Mouse (Mus musculus) kidney, adult 9 months (tissue): ENCODE measurements around the gene Ercc2.

ENCODE experiments used
- DNase-seq: peaks from one replicate; pipeline ENCODE4 v3.0.0; 2022

Ercc2 gene

DNA sequence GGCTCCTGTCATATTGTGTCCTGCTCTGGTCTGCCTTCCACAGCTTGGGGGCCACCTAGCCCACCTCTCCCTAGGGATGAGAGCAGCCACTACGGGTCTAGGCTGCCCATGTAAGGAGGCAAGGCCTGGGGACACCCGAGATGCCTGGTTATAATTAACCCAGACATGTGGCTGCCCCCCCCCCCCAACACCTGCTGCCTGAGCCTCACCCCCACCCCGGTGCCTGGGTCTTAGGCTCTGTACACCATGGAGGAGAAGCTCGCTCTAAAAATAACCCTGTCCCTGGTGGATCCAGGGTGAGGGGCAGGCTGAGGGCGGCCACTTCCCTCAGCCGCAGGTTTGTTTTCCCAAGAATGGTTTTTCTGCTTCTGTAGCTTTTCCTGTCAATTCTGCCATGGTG is 27.9 kb downstream of the Ercc2 start:
- DNase-seq, result no peak

DNA sequence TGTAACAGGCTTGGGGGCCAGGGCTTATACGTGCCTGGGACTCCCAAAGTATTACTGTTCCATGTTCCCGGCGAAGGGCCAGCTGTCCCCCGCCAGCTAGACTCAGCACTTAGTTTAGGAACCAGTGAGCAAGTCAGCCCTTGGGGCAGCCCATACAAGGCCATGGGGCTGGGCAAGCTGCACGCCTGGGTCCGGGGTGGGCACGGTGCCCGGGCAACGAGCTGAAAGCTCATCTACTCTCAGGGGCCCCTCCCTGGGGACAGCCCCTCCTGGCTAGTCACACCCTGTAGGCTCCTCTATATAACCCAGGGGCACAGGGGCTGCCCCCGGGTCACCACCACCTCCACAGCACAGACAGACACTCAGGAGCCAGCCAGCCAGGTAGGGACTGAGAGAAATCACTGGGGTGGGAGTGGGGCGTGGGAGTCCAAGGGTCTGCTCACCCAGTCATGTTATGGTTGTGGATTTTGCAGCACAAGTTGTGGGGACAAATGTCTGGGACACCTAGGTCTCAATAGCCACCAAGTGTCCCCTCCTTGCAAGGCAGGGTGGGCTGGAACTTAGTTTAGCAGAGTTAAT is 29.0 kb downstream of the Ercc2 start:
- DNase-seq, result no peak

DNA sequence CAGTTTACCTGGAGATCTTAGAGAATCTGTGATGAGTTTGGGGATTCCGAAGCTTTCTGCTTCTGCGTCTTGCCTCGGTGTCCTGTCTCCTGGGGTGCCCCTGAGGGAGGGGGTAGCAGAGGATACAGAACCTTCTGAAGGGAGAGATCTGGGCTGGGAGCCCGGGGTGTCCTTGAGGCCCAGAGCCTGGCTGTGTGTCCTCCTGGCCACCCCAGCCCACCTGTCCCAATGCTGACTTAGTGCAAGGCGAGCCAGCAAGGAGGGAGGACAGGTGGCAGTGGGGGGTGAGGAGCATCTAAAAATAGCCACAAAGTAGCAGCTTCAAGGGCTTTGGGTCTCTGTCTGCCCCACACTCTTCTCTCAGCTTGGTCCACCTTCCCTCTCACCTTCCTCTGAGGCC is 30.0 kb downstream of the Ercc2 start:
- DNase-seq, result no peak

DNA sequence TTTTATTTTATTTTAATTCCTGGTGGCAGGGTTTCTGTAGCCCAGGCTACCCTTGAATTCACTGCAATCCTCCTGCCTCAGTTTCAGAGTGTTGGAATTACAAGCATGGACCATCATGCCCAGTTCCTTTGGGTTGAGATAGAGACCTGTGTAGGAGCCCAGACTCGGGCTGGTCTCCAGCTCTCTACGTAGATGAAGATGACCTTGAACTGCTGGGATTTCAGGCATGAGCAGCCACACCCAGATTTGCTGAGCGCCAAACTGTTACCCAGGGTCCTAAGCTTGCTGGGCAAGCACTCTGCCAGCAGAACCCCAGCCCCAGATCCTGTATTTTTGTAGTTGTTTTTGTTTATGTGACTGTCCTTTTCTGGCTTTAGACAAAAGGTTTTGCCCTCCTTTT is 31.7 kb downstream of the Ercc2 start:
- no peak for DNase-seq

DNA sequence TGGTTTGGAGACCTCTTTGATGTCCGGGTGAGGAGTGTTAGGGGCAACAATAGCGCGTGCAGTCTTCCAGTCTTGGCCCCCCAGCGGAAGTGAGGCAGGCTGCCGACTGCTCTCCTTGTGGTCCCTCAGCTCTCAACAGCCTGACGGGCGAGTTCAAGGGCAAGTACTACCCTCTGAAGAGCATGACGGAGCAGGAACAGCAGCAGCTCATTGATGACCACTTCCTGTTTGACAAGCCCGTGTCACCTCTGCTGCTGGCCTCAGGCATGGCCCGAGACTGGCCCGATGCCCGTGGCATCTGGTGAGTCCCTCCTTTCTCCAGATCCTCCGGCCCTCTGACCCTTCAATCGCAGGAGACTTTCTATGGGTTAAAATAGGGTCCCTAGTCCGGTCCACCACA is 34.8 kb downstream of the Ercc2 start:
- no peak for DNase-seq

DNA sequence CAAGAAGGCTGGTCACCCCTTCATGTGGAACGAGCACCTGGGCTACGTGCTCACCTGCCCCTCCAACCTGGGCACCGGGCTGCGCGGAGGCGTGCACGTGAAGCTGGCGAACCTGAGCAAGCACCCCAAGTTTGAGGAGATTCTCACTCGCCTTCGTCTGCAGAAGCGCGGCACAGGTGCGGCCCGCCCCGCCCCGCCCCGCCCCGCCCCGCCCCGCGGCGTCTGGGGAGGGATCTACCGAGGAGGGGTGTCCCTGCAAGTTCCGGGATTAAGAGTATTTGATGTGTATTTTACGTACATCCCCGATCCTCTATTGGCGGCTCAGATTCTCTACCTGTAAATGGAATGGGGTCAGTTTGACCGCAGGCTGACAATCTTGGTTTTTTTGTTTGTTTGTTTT is 38.3 kb downstream of the Ercc2 start:
- DNase-seq, result no peak

DNA sequence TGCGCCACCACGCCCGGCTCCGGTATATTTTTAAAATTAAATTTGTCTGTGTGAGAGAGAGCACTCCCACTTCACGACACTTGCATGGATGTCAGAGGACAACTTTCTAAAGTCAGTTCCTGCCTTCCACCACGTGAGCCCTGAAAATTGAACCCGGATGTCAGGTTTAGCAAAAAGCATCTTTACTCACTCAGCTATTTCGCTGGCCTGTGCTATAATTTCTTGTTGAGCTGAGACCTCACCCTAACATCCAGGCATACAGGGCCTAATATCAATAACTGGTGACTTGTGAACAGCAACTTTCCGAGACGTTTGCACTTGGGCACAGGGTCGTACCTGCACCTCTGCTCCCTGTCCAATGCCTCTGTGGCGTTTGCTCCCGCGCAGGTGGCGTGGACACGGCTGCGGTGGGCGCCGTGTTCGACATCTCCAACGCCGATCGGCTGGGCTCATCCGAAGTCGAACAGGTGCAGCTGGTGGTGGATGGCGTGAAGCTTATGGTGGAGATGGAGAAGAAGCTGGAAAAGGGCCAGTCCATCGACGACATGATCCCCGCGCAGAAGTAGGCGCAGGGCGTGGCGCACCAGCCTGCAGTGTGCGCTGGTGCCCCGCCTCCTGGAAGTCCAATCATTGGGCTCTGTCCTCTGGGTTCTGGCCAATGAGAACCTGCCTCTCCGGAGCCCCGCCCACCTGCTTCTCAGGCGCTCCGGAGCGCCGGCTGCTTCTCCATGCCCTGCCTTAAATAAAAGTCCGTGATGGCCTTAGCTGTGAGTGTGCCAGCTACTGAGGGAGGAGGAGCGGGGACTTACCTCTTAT is 39.2 kb downstream of the Ercc2 start:
- peak; percentile 90 for DNase-seq

DNA sequence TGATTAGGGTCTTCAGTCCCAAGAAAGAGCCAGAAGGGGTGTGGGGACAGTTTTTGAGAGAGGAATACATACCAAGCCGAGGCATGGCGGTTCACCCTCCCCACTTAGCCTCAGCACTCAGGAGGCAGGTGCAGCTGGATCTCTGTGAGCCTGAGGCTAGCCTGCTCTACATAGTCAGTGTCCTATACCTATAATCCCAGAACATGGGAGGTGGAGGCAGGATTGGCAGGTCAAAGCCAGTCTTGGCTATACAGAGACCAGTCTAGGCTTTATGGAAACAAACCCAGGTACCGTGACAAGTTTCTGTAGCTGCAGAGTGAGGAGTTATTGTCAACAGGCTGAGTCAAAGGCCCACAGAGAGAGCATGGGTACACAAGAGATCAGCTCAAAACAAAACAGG is 41.3 kb downstream of the Ercc2 start:
- no peak for DNase-seq

DNA sequence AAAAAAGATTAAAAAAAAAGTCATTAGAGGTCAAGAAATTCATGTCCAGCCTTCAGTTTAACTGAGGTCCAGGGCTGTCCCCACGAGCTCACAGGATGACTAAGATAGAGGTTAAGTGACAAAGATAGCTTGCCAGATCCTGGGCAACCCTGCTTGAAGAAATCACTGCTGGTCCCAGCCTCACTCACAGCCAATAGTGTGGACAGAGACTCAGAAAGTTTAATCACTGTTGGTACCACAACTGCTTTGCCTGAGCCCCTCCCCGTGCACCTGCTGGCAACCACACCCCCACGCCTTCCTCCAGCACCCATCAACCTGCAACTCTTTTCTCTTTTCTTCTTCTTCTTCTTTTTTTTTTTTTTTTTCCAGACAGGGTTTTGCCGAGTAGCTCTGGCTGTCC is 42.2 kb downstream of the Ercc2 start:
- DNase-seq, result no peak

DNA sequence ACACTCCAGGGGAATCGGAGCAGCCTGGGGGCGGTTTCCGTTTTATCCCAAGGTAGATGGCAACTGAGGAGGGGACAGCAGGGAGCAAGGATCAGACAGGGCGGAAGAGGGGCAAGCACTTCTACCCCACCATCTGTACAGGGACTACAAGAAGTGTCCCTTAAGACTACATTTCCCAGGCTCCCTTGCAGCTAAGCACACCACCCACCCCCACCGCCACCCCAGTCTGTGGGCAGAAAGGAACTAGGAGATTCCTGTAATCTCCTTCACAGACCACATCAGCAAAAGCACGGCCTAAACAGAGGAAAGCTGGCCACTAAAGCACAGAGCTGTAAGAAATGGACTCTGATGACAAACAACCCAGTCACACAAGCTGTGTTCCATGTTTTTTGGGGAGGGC is 44.5 kb downstream of the Ercc2 start:
- no peak for DNase-seq

DNA sequence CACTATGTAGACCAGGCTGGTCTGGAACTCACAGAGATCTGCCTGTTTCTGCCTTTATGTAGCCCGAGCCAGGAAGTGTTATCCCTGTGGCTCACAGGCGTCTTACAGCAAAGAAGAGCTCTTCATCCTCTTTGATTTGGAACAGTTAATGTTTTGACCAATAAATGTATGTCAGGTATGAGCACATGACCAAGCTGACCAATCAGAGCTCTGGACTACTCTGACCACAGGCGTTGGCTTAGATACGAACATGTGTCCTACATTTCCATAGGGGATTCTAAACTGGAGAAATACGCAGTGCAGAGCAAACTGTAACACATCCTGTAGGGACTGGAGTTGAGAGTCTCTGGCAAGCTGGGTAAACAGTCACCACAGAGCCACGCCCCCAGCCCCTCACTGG is 45.1 kb downstream of the Ercc2 start:
- no peak for DNase-seq

DNA sequence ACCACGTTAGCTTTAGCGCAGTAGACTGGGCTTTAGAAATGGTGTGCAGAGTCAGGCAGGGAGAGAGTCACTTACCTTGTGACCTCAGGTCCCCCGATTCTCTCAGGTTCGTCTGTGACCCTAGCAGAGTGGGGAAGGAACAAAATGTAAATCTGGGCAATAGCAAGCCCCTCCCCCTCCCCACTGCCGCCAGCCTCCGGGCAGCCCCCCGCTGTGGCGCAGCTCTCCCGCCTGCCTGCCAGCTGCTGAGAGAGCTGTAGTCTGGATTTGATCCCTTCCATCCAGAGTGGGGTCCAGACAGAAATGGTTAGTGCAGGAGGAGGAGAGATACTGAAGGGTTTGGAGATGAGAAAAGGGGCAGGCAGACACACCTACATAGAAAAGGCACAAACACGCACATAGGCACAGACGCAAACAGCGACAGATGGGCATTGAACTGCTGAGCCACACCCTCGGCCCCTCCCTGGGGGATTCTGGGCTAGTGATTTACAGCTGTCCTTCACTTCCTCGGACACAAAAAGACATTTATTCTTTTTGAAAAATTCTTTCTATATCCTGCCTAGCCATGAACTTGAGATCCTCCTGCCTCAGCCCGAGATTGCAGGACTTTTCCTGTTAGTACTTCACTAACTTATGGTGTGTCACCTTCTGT is 46.3 kb downstream of the Ercc2 start:
- DNase-seq, result no peak

DNA sequence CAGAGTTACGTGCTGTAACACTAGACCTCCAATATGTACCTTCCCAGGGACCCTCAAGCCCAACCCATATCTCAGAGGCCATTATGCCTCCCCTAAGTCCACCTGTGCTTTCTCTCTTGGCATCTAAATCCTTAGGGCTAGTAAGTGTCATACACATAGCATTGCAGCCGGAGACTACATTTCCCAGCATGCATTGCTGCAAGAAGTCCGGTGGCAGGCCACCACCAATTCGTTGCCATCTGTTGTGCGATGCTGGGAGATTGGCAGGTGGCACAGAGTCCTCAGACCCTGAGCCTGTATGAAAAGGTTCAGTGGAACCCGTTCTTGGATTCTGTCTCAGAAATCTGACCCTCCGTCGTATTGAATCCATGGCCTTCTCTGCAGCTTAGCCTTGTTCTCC is 47.9 kb downstream of the Ercc2 start:
- DNase-seq, result no peak

DNA sequence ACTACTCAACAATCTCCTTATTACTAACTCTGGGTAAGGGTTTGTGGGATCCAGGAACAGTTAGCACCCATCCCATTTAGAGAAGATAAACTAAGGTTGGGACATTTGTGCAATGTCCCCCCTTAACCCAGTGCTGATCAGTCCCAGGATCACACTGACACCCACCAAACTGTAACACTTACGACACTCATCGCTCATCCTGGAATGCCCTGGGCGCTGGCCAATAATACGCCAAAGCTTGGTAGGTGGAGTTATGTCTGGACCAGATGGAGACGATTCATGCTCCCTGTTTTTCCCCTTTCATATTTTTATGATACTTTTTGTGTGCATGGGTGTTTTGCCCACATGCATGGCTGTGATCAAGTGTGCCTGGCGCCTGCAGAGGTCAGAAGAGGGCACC is 48.6 kb downstream of the Ercc2 start:
- DNase-seq, result no peak

DNA sequence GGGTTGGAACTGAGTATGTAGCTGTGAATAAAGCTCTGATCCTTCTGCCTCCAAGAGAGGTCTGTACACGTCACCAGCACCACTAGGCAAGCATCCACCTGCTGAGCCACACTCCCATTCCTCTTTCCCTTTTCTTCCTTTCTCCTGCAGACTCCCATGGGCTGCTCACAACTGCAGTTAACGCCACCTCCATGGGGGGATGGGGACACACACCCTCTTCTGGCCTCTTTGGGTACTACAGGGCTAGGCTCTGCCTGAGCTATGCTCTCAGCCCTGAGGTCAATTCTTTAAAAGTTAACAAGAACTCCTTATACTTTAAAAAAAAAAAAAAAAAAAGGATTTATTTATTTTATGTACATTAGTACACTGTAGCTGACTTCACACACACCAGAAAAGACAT is 50.7 kb downstream of the Ercc2 start:
- DNase-seq, result no peak

DNA sequence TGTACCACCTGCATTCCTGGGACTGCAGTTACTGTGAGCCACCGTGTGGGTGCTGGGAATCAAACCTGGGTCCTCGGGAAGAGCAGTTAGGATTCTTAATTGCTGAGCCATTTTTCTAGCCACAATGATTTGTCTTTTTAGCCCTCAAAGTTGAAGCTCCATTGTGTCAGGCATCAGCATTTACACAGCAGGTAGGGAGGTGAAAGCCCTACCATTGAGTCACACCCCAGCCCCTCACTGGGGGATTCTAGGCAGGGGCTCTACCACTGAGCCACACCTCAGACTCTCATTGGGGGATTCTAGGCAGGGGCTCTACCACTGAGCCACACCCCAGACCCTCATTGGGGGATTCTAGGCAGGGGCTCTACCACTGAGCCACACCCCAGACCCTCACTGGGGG is 54.5 kb downstream of the Ercc2 start:
- no peak for DNase-seq

DNA sequence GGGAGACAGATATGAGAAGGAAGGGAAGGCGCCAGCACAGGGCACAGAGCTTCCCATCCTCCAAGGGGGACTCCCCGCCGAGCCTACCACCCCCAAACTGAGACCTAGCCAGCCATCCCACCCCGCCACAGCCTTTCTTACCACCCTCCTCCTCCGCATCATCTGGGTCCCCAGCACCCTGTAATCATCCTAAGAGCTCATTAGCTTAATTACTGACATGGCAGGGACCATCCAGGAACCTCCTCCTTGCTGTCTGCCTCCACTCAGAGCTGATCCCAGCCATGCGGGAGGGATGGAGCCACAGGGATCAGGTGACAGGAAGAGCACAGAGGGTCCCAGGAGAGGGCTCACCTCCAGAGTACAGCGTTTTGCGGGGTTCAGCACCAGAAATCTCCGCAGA is 55.2 kb downstream of the Ercc2 start:
- DNase-seq, result no peak

DNA sequence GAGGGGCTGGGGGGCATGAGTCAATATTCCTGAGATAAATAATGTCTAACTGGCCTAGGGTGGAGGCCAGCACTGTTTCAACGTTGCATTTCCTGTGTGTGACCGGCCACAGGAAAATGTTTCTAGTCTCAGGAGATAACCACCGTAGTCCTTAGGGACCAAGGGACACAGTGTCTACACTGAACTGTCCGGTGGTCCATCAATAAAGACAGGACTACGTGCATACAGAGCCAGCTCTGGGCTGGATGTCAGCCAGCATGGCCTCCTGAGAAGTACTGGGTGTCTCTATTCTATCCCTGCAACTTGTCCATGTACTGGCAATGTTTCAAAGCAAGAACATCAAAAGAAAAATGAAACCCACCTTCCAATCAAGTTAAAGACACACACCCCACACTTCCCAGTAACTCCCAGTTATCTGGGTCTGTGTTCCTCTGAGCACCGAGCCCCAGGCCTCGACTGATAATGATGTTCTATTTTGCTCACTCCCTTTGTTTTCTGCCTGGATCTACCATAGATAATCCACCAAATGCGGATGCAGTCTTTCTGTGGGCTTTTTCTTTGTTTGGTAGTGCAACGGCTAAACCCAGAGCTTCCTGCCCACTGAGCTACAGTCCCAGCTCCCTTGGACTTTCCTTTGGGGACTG is 59.8 kb downstream of the Ercc2 start:
- peak; percentile 52 for DNase-seq

DNA sequence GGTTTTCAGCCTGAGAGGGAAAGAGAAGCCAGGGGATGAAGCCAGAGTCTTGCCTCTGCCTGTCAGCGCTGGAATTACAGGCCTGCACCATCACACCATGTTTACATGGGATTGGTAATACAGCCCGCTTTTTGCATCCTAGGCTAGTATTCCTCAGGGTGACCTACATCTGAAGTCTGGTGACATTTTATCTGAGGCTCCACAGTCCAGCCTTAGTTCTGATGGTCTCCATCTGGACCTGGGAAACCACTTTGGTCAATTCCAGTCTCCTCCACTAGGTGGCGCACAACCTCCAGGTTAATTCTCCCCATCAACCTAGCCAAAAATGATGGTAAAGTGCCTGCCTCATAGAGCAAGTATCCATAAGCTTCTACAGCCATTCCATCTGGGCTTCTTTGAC is 61.5 kb downstream of the Ercc2 start:
- peak; percentile 87 for DNase-seq

DNA sequence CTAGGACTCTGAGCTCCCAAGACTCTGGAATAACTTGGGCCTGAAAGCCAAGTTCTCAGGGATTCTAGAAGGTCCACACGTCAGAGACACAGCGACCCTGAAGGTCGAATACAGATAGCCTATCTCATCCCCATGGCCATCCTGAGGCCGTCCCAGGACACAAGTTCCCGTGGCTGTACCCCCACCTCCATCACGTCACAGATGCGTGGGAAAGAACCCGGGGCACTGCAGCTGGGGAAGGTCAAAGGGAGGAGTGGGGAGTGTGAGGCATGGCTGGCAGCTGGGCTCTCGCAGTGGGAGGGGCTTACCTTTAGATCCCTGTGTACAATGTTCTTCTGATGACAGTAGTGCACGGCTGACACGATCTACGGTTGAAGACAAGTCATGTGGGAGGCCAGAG is 63.0 kb downstream of the Ercc2 start:
- DNase-seq, result no peak
